Mouse (Mus musculus) ZHBTc4 (cell line): ENCODE data around the gene Gm28051.
A peak's percentile ranks its signal among the peaks of the same experiment; 100 is the strongest.

Experiments
- DNase-seq: peaks from one replicate; pipeline ENCODE4 v3.0.0-alpha.2; 2011; ENCODE audit warnings: low read depth, low spot score

The Gm28051 gene

DNA sequence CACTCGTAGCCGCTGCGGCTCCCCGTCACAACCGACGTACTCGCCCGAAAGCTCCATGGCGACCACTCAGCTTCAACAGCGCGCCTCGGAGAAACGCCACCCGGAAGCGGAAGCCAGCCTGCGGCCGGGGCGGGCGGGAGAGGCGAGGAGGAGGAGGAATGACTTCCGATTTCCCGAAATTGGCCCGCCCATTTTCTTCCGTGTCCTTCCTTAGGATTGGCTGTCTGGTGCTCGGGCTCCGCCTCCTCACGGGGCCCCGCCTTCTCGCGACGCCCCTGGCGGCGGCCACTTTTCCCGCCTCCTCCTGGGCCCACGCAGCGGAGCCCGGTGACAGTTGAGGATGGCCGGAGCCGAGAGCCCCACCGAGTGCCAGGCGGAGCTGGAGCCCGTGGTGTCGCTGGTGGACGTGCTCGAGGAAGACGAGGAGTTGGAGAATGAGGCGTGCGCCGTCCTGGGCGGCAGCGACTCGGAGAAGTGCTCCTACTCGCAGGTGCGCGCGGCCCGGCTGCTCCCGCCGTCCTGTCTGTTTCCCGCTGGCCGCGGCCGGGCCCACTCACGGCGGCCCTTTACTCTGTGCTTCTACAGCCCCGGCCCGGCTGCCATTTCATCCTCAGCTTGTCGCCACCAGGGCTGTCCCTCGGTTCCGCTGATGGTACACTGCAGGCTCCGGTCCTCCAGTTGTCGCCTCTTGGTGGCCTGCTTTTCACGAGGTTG is at the start of gene Gm28051, which contains the start of the genes Gon7 and Ubr7:
Gm28051 (minus strand) TSS at position 77 of the 714 bp plus-strand sequence.
Gon7 (minus strand) TSS at position 115 of the 714 bp plus-strand sequence.
Ubr7 (plus strand) TSS at position 279 of the 714 bp plus-strand sequence.
- peak; percentile 99 for DNase-seq

GRCm38 (mm10) chr12:102799528-102799927 is 42.0 kb upstream of the Gm28051 start:
- no peak for DNase-seq

- DNase-seq, result no peak
These were observed 30.4 kb upstream of the Gm28051 start for GRCm38 (mm10) chr12:102787927-102788326.

GRCm38 (mm10) chr12:102785593-102785985 is 28.0 kb upstream of the Gm28051 start:
- no peak for DNase-seq

DNA sequence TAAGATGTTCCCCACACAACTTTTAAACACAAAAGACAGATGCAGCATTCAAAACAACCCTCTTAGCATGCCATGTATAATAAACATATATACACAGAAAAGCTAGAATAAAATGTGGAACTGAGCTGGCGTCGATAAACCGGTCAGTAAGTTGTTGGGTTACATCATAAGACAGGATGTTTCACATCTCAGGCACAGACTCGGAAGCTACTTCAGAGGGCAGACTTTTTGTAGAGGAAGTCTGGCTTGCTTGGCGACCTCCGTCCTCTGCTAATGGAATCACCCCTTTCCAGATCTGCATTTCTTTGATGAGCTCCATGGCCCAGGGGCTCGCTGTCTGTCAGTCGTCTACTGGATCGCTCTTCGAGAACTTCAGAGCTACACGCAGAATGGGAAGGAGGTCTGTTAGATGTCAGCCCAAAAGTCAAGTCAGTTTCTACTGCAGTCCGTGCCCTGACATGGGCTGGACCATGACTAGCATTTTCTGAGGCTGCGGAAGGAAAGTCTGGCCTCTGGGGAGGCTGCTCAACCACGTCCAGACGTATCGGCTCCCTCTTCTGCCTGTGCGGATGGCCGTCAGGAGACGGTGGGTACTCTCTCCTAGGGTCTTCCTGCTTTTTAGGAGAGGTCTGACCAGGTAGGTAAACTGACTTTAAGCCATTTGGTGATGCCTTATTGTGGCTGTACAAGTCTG is 27.5 kb upstream of the Gm28051 start:
- DNase-seq, result no peak

- peak; percentile 52 for DNase-seq
These were observed 25.3 kb upstream of the Gm28051 start for GRCm38 (mm10) chr12:102782841-102783240.

DNA sequence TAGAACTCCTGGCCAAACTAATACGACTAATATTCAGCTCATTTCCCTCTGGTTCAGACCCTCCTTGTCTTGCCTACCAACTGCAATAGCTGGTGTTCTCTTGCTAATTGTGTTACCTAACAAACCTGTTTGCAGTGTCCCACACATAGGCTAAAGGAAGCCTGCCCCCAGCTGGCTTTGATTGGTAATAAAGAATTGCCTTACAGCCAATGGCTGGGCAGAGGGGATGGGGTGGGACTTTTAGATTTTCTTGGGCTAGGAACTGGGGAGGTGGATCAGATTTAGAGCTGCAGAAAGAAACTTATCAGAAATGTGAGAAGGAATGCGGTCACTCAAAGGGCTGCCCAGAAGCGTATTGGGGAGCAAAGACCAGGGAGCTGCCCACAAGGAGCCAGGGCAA is 21.9 kb upstream of the Gm28051 start:
- DNase-seq, result peak; percentile 71

DNA sequence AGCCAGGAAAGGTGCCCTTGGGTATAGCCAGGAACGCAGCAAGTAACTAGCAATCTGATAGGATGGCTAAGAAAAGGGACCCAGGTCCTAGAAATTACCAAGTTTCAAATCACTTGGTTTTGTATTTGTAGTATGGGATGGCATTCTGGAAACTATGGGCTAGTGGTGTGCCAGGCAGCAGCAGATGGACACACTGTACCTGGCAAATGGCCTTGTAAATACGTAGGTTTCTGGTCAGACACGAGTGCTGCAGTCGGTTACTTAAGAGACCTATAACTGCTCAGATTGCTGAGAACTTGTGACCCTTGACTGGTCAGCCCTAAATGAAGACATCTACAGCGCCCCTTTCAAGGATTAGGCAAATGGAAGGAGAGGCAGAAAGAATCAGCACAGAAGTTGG is 20.6 kb upstream of the Gm28051 start:
- no peak for DNase-seq

- DNase-seq, result no peak
These were observed 18.5 kb upstream of the Gm28051 start for GRCm38 (mm10) chr12:102776035-102776434.

- no peak for DNase-seq
These were observed 15.1 kb upstream of the Gm28051 start for GRCm38 (mm10) chr12:102772676-102773075.

GRCm38 (mm10) chr12:102771601-102772000 is 14.0 kb upstream of the Gm28051 start:
- DNase-seq, result peak; percentile 72

GRCm38 (mm10) chr12:102769000-102769399 is 11.4 kb upstream of the Gm28051 start:
- peak; percentile 22 for DNase-seq

DNA sequence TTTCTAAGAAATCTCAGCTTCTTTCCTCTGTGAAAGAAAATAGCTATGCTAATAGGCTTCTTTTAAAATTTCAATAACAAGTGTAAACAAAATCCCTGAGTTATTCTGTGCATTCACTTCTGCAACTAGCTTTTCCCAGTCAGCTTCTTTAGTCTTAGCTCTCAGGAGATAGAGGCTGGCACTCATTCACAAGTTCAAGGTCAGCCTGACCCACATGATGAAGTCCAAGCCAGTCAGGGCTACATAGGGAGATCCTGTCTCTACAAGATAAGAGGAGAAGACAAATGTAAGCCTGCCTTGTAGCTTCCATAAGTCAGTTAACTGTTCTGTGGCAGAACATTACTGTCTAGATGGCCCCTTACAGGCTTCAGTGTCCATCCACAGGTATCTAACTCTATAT is 6.1 kb upstream of the Gm28051 start:
- DNase-seq, result no peak

DNA sequence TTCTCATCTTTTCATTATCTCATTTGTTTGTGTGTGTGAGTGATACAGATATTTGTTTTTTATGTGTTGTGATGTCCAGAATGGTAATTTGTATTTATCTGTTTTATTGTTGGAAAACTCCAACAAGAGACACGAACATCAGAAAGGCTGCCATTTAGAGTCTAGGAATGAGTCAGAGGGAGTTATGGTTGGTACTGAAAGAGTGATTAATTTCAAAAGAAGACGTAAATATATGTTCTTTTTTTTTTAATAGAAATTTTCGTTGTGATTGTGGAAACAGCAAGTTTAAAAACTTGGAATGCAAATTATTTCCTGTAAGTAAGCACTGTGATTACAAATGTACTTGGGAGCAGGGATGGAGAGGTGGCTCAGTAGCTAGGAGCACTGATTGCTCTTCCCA is 4.1 kb upstream of the Gm28051 start:
- no peak for DNase-seq

GRCm38 (mm10) chr12:102758936-102759335 is 1.4 kb upstream of the Gm28051 start:
- DNase-seq, result peak; percentile 71

DNA sequence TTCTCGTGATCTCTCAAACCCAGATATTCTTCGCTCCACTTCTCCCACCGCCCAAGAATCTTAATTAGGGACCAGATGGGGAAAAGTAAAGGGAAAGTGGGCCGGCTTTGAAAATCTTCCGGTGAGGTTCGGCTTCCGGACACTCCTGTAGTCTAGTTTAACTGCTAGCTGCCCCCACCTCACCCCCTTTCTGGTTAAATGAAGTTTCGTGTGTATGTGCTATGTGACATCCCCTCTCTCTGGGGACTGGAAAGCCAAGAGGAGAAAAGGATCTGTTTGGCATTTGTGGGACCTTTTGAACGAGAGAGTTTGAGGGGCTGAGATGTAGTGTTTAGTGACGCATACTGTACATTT is 815 bp upstream of the Gm28051 start, which contains the start of gene Gm20604:
Gm20604 (minus strand) TSS at position 270 of the 354 bp plus-strand sequence.
- DNase-seq, result peak; percentile 50

- peak; percentile 29 for DNase-seq
These were observed 393 bp downstream of the Gm28051 start for GRCm38 (mm10) chr12:102757055-102757688.

DNA sequence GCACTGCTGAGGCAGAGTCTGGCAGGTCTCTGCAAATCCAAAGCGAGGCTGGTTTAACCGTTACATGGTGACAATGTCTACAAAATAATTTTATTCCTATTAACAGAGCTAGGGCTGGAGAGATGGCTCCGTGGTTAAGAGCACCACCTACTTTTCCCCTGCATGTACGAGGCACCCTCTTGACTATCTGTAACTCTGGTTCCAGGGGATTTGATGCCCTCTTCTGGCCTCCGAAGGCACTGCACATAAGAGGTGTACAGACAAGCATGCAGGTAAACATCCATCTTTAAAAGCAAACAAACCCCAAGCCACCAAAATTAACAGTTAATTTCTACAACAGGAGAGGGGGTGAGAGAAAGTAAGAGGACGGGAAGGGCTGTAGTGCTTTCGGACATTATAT is 1.3 kb downstream of the Gm28051 start:
- DNase-seq, result peak; percentile 91

GRCm38 (mm10) chr12:102748256-102748655 is 9.3 kb downstream of the Gm28051 start:
- DNase-seq, result no peak

DNA sequence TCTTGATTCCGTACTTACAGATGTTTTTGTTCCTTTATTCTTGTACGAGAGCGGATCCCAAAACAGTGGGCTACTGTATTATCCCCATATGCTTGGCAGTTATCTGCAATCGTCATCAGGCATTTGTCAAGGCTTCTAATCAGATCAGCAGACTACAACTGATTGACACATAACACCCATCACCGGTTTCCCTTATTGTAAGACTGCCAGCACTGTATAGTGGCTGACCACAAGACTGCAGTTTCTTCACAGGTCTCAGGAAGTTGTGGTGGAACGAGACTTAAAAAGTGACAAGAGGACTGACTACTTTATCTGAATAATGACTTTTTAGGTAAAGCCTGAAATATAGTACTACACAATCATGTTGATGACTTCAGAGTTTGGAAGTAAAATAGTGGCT is 12.7 kb downstream of the Gm28051 start:
- peak; percentile 55 for DNase-seq

- peak; percentile 96 for DNase-seq
These were observed 13.7 kb downstream of the Gm28051 start, which contains the start of the genes Moap1 and Tmem251 for GRCm38 (mm10) chr12:102743589-102744574. Moap1 (minus strand) TSS chr12:102743661. Tmem251 (plus strand) TSS chr12:102743762.
